Mouse (Mus musculus): ENCODE data around the gene Olfr578. TPM values are rescaled to one million over a fixed set of nuclear protein-coding genes. Genes with fewer than 3 reads are reported as not detected.

The Olfr578 gene
- not detected for total RNA-seq (2021)

- intact Hi-C loops (cut with DNase I), result no loop called here
Observed at GRCm38 (mm10) chr7:102989224-102989623, at the start of gene Olfr578. Gene Olfr578 (minus strand): TSS chr7:102989324.

GRCm38 (mm10) chr7:103037724-103038123 is 48.6 kb upstream of the Olfr578 start, which contains the start of gene Olfr582:
Gene Olfr582 (plus strand): TSS chr7:103038024.
- DNase-seq (ENCODE audit: low spot score), result no peak
- intact Hi-C loops (cut with DNase I), result no loop called here

More at GRCm38 (mm10) chr7:102989224-102989623, at the start of gene Olfr578:
- no peak for DNase-seq (ENCODE audit: low spot score)

GRCm38 (mm10) chr7:102975843-102976242 is 13.3 kb downstream of the Olfr578 start, which contains the start of gene Olfr577:
Gene Olfr577 (minus strand): TSS chr7:102975943.
- intact Hi-C loops (cut with DNase I), result no loop called here
- DNase-seq (ENCODE audit: low spot score), result no peak

GRCm38 (mm10) chr7:102974399-102974798 is 14.7 kb downstream of the Olfr578 start:
- DNase-seq (ENCODE audit: low spot score), result no peak
- intact Hi-C loops (cut with DNase I), result no loop called here

GRCm38 (mm10) chr7:102962360-102962759 is 26.8 kb downstream of the Olfr578 start, which contains the start of gene Olfr576:
Gene Olfr576 (plus strand): TSS chr7:102962660.
- intact Hi-C loops (cut with DNase I), result no loop called here

GRCm38 (mm10) chr7:102958593-102958992 is 30.5 kb downstream of the Olfr578 start, which contains the start of gene Olfr575:
Gene Olfr575 (minus strand): TSS chr7:102958775.
- intact Hi-C loops (cut with DNase I), result no loop called here
- no peak for DNase-seq (ENCODE audit: low spot score)

More at GRCm38 (mm10) chr7:102962360-102962759, 26.8 kb downstream of the Olfr578 start, which contains the start of gene Olfr576:
- DNase-seq (ENCODE audit: low spot score), result no peak

GRCm38 (mm10) chr7:102958137-102958536 is 31.0 kb downstream of the Olfr578 start:
- intact Hi-C loops (cut with DNase I), result no loop called here
- no peak for DNase-seq (ENCODE audit: low spot score)

GRCm38 (mm10) chr7:102950732-102951131 is 38.4 kb downstream of the Olfr578 start:
- intact Hi-C loops (cut with DNase I), result no loop called here
- DNase-seq (ENCODE audit: low spot score), result no peak

- intact Hi-C loops (cut with DNase I), result no loop called here
- no peak for DNase-seq (ENCODE audit: low spot score)
Observed at GRCm38 (mm10) chr7:102948167-102948566, 41.0 kb downstream of the Olfr578 start, which contains the start of gene Olfr574. Gene Olfr574 (plus strand): TSS chr7:102948467.

- intact Hi-C loops (cut with DNase I), result no loop called here
- no peak for DNase-seq (ENCODE audit: low spot score)
Observed at GRCm38 (mm10) chr7:102943417-102943816, 45.7 kb downstream of the Olfr578 start.

GRCm38 (mm10) chr7:102942475-102942874 is 46.6 kb downstream of the Olfr578 start, which contains the start of gene Olfr573-ps1:
Gene Olfr573-ps1 (minus strand): TSS chr7:102942575.
- intact Hi-C loops (cut with DNase I), result no loop called here
- DNase-seq (ENCODE audit: low spot score), result no peak

Other genes starting within 250 kb of the Olfr578 start
- not detected for gene Olfr560, start 230.0 kb downstream of the Olfr578 start, total RNA-seq (2021)
- 1 to 10 TPM in 1 of 2 experiments, under 1 TPM in 1; 0.81 to 1.2 TPM for gene Olfr78, start 229.9 kb downstream of the Olfr578 start, total RNA-seq (2021)
- not detected for gene Olfr561, start 218.1 kb downstream of the Olfr578 start, total RNA-seq (2021)
- not detected for gene Olfr564, start 185.8 kb downstream of the Olfr578 start, total RNA-seq (2021)
- not detected for gene Olfr566, start 130.6 kb downstream of the Olfr578 start, total RNA-seq (2021)
- gene Olfr568, start 112.2 kb downstream of the Olfr578 start, total RNA-seq (2021), result not detected
- gene Olfr569, start 98.4 kb downstream of the Olfr578 start, total RNA-seq (2021), result not detected
- not detected for gene Olfr570, start 94.7 kb downstream of the Olfr578 start, total RNA-seq (2021)
- gene Olfr571, start 71.8 kb downstream of the Olfr578 start, total RNA-seq (2021), result not detected
- gene Olfr572, start 64.9 kb downstream of the Olfr578 start, total RNA-seq (2021), result not detected
- not detected for gene Olfr573-ps1, start 46.7 kb downstream of the Olfr578 start, total RNA-seq (2021)
- gene Olfr574, start 40.9 kb downstream of the Olfr578 start, total RNA-seq (2021), result not detected
- gene Olfr575, start 30.5 kb downstream of the Olfr578 start, total RNA-seq (2021), result not detected
- gene Olfr576, start 26.7 kb downstream of the Olfr578 start, total RNA-seq (2021), result not detected
- not detected for gene Olfr577, start 13.4 kb downstream of the Olfr578 start, total RNA-seq (2021)
- not detected for gene Olfr582, start 48.7 kb upstream of the Olfr578 start, total RNA-seq (2021)
- not detected for gene Olfr583, start 62.0 kb upstream of the Olfr578 start, total RNA-seq (2021)
- not detected for gene Olfr584, start 92.6 kb upstream of the Olfr578 start, total RNA-seq (2021)
- gene Olfr585, start 108.4 kb upstream of the Olfr578 start, total RNA-seq (2021), result not detected
- gene Olfr586, start 136.3 kb upstream of the Olfr578 start, total RNA-seq (2021), result not detected
- not detected for gene Olfr588-ps1, start 151.6 kb upstream of the Olfr578 start, total RNA-seq (2021)
- gene Olfr589, start 167.0 kb upstream of the Olfr578 start, total RNA-seq (2021), result not detected
- not detected for gene Olfr591, start 189.0 kb upstream of the Olfr578 start, total RNA-seq (2021)
- gene Olfr592, start 195.5 kb upstream of the Olfr578 start, total RNA-seq (2021), result not detected
- gene Olfr593, start 222.5 kb upstream of the Olfr578 start, total RNA-seq (2021), result not detected
- gene Olfr594, start 227.7 kb upstream of the Olfr578 start, total RNA-seq (2021), result not detected